Mouse (Mus musculus): Measurements from ENCODE around the gene Rnf182. TPM values are rescaled to one million over a fixed set of nuclear protein-coding genes. Genes with fewer than 3 reads are reported as not detected.

The Rnf182 gene
- 0.03 TPM in 1 of 2 replicates, not detected in the other for polyA plus RNA-seq (2012)

DNA sequence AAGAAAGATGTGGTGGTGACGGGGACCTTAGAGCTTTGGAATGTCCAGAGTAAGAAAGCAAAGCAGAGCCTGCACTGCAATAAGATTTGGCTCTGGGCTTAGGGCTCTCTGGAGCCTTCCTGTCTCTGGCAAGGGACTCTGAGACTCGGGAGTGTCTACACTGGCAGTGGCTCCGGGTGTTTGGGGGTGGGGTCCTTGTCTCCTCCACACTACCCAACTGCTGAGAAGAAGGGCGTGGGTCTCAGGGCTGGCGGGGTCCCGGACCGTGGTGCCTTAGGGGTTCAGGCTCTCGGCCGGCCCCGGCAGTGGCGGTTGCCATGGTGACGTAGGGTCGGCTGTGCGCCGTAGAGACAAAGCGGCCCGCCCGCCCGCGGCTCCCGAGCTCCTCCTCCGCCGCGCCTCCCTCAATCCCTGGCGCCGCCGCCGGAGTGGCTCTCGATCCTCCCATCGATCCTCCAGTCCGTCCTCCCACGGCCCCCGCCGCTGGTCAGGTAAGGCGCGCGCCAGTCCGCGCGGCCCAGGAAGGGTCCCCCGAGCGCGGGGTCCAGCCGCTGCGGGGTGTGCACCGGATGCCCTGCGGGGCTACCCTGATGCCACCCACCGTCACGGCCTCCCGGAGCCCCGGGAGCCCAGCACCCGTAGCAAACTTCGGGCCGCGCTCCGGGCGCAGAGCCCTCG, at the start of gene Rnf182:
Gene Rnf182, plus strand, starts transcription at position 134 of the 678 bp plus-strand sequence.

Other genes starting within 250 kb of the Rnf182 start
- gene Nol7, start 217.3 kb upstream of the Rnf182 start, polyA plus RNA-seq (2012) = 143 and 215 TPM in 2 replicates
- gene Ranbp9, start 134.4 kb upstream of the Rnf182 start, polyA plus RNA-seq (2012) = 91.1 and 106 TPM in 2 replicates
- gene Mcur1, start 55.5 kb upstream of the Rnf182 start, polyA plus RNA-seq (2012) = 8.0 and 9.5 TPM in 2 replicates
- gene Cd83, start 169.1 kb downstream of the Rnf182 start, polyA plus RNA-seq (2012) = 3.3 and 3.7 TPM in 2 replicates